Mouse (Mus musculus): Measurements from ENCODE around the gene Cab39. TPM values are rescaled to one million over a fixed set of nuclear protein-coding genes. Genes with fewer than 3 reads are reported as not detected.

The Cab39 gene
- 14.4 and 20.4 TPM in 2 replicates for polyA plus RNA-seq (2012; rRNA removed)
- 15.8 and 16.9 TPM in 2 replicates for polyA plus RNA-seq (2014; fragmentation: Nextera tagmentation; extraction: Ambion mirVana)

GRCm38 (mm10) chr1:85793208-85794105, at the start of gene Cab39:
Cab39 (plus strand) TSS chr1:85793441.
- Histone ChIP-seq H3K9ac (replicated peaks) (peak within 1 kb of the TSS; percentile 76), H3K4me1 (replicated peaks; ENCODE audit: control insufficient read depth in 2 of 2, insufficient read depth in 2 of 2, low read length in 1 of 2) (peaks cover 7 to 12% of the 10 kb centered on the region in 2 experiments), H3K36me3 (replicated peaks; ENCODE audit: control insufficient read depth, insufficient read depth, low read depth) (0 out of 2 replicates have a peak, but pooled peaks cover 2% of the 10 kb centered on the region), H3K4me3 (ENCODE audit: insufficient read depth in 1 of 2, low read depth in 2 of 2, low read length in 2 of 2) (peak within 1 kb of the TSS; percentile 82 to 99), H3K9me3 (ENCODE audit: control insufficient read depth, low read length) (no peaks in the 10 kb centered on the region), H3K27me3 (ENCODE audit: control insufficient read depth, insufficient read depth, low read length) (no peaks in the 10 kb centered on the region), H3K4me2 (ENCODE audit: low read depth) (peak within 1 kb of the TSS; percentile 82), H3K27ac (peak within 1 kb of the TSS; percentile 65)
- TF ChIP-seq CTCF (IDR thresholded peaks at IDR 0.05; ENCODE audit: low read depth) (peak; percentile 73), EP300 (IDR thresholded peaks at IDR 0.05; ENCODE audit: low read depth) (no peak)
- ATAC-seq (ENCODE audit: insufficient read depth), result peak; percentile 88
- DNase-seq (ENCODE audit: low read depth in 3 of 3, low spot score in 3 of 3), result peak; percentile 65 to 71 (median 68)
- under 1% methylated on average over 101 of the region's 118 CpGs for WGBS (ENCODE audit: insufficient replicate concordance)

- no peak overlapping the region for H3K9ac ChIP-seq (replicated peaks)
- DNase-seq (ENCODE audit: low read depth in 3 of 3, low spot score in 3 of 3) (no peak), ATAC-seq (ENCODE audit: insufficient read depth) (no peak)
- no peak for TF ChIP-seq EP300 (IDR thresholded peaks at IDR 0.05; ENCODE audit: low read depth)
- TF ChIP-seq CTCF (IDR thresholded peaks at IDR 0.05; ENCODE audit: low read depth), result no peak
- no peaks in the 10 kb centered on the region for H3K36me3 ChIP-seq (replicated peaks; ENCODE audit: control insufficient read depth, insufficient read depth, low read depth)
- no peak overlapping the region for H3K27ac ChIP-seq
- no peak overlapping the region for H3K4me2 ChIP-seq (ENCODE audit: low read depth)
- H3K27me3 ChIP-seq (ENCODE audit: control insufficient read depth, insufficient read depth, low read length), result no peaks in the 10 kb centered on the region
- H3K4me3 ChIP-seq (ENCODE audit: insufficient read depth in 1 of 2, low read depth in 2 of 2, low read length in 2 of 2), result no peak overlapping the region
- WGBS (ENCODE audit: insufficient replicate concordance), result 59% methylated on average over 3 of the region's 3 CpGs
- no peaks in the 10 kb centered on the region for H3K4me1 ChIP-seq (replicated peaks; ENCODE audit: control insufficient read depth in 2 of 2, insufficient read depth in 2 of 2, low read length in 1 of 2)
- no peaks in the 10 kb centered on the region for H3K9me3 ChIP-seq (ENCODE audit: control insufficient read depth, low read length)
These were observed 48.7 kb upstream of the Cab39 start for GRCm38 (mm10) chr1:85744539-85744938.

GRCm38 (mm10) chr1:85746511-85746910, 46.7 kb upstream of the Cab39 start:
- TF ChIP-seq CTCF (IDR thresholded peaks at IDR 0.05; ENCODE audit: low read depth) (no peak), EP300 (IDR thresholded peaks at IDR 0.05; ENCODE audit: low read depth) (no peak)
- Histone ChIP-seq H3K9ac (replicated peaks) (no peak overlapping the region), H3K4me2 (ENCODE audit: low read depth) (no peak overlapping the region), H3K9me3 (ENCODE audit: control insufficient read depth, low read length) (no peaks in the 10 kb centered on the region), H3K36me3 (replicated peaks; ENCODE audit: control insufficient read depth, insufficient read depth, low read depth) (no peaks in the 10 kb centered on the region), H3K4me1 (replicated peaks; ENCODE audit: control insufficient read depth in 2 of 2, insufficient read depth in 2 of 2, low read length in 1 of 2) (peaks cover 0 to 5% of the 10 kb centered on the region in 2 experiments; a peak in 1 of 4 replicates), H3K4me3 (ENCODE audit: insufficient read depth in 1 of 2, low read depth in 2 of 2, low read length in 2 of 2) (no peak overlapping the region), H3K27me3 (ENCODE audit: control insufficient read depth, insufficient read depth, low read length) (no peaks in the 10 kb centered on the region), H3K27ac (no peak overlapping the region)
- DNase-seq (ENCODE audit: low read depth in 3 of 3, low spot score in 3 of 3), result no peak
- WGBS (ENCODE audit: insufficient replicate concordance), result 75% methylated on average over 5 of the region's 5 CpGs
- no peak for ATAC-seq (ENCODE audit: insufficient read depth)

GRCm38 (mm10) chr1:85749829-85750228, 43.4 kb upstream of the Cab39 start:
- no peaks in the 10 kb centered on the region for H3K27me3 ChIP-seq (ENCODE audit: control insufficient read depth, insufficient read depth, low read length)
- 73% methylated on average over 2 of the region's 2 CpGs for WGBS (ENCODE audit: insufficient replicate concordance)
- ATAC-seq (ENCODE audit: insufficient read depth) (no peak), DNase-seq (ENCODE audit: low read depth in 3 of 3, low spot score in 3 of 3) (no peak)
- no peaks in the 10 kb centered on the region for H3K36me3 ChIP-seq (replicated peaks; ENCODE audit: control insufficient read depth, insufficient read depth, low read depth)
- H3K9ac ChIP-seq (replicated peaks), result no peak overlapping the region
- H3K4me2 ChIP-seq (ENCODE audit: low read depth), result no peak overlapping the region
- TF ChIP-seq CTCF (IDR thresholded peaks at IDR 0.05; ENCODE audit: low read depth), result no peak
- TF ChIP-seq EP300 (IDR thresholded peaks at IDR 0.05; ENCODE audit: low read depth), result no peak
- H3K27ac ChIP-seq, result no peak overlapping the region
- H3K4me3 ChIP-seq (ENCODE audit: insufficient read depth in 1 of 2, low read depth in 2 of 2, low read length in 2 of 2), result no peak overlapping the region
- H3K4me1 ChIP-seq (replicated peaks; ENCODE audit: control insufficient read depth in 2 of 2, insufficient read depth in 2 of 2, low read length in 1 of 2), result peaks cover 0 to 10% of the 10 kb centered on the region in 2 experiments; a peak in 1 of 4 replicates
- no peaks in the 10 kb centered on the region for H3K9me3 ChIP-seq (ENCODE audit: control insufficient read depth, low read length)

GRCm38 (mm10) chr1:85750650-85751049, 42.6 kb upstream of the Cab39 start:
- Histone ChIP-seq H3K4me2 (ENCODE audit: low read depth) (no peak overlapping the region), H3K4me3 (ENCODE audit: insufficient read depth in 1 of 2, low read depth in 2 of 2, low read length in 2 of 2) (no peak overlapping the region), H3K9me3 (ENCODE audit: control insufficient read depth, low read length) (no peaks in the 10 kb centered on the region), H3K27ac (no peak overlapping the region), H3K9ac (replicated peaks) (no peak overlapping the region), H3K4me1 (replicated peaks; ENCODE audit: control insufficient read depth in 2 of 2, insufficient read depth in 2 of 2, low read length in 1 of 2) (peaks cover 0 to 10% of the 10 kb centered on the region in 2 experiments; a peak in 1 of 4 replicates), H3K27me3 (ENCODE audit: control insufficient read depth, insufficient read depth, low read length) (no peaks in the 10 kb centered on the region), H3K36me3 (replicated peaks; ENCODE audit: control insufficient read depth, insufficient read depth, low read depth) (no peaks in the 10 kb centered on the region)
- TF ChIP-seq EP300 (IDR thresholded peaks at IDR 0.05; ENCODE audit: low read depth) (no peak), CTCF (IDR thresholded peaks at IDR 0.05; ENCODE audit: low read depth) (no peak)
- no peak for DNase-seq (ENCODE audit: low read depth in 3 of 3, low spot score in 3 of 3)
- ATAC-seq (ENCODE audit: insufficient read depth), result no peak
- WGBS (ENCODE audit: insufficient replicate concordance), result 39% methylated on average over 4 of the region's 4 CpGs

Measured in liver, embryonic 14.5 days (tissue).